Mouse (Mus musculus): ENCODE measurements at regions not wholly inside any gene's neighbourhood (a gene's known extent, or its start where the extent isn't known, plus 50 kb on each side); places are given as distances from the start of the nearest gene placed in this dataset.

GRCm38 (mm10) chr10:53208466-53208865, 129.0 kb upstream of the Pln start:
- DNase-seq = peak; percentile 79
- Histone ChIP-seq H3K27me3 (replicated peaks; ENCODE audit: control insufficient read depth, insufficient read depth, low read length) (no peaks in the 10 kb centered on the region), H3K36me3 (ENCODE audit: control insufficient read depth, insufficient read depth, low read length) (no peaks in the 10 kb centered on the region), H3K4me1 (ENCODE audit: control insufficient read depth, insufficient read depth, low read length) (peaks cover 12% of the 10 kb centered on the region), H3K27ac (ENCODE audit: insufficient read depth, low read depth, low read length) (peak overlapping the region; percentile 85), H3K4me3 (ENCODE audit: insufficient read depth, low read depth, low read length) (no peak overlapping the region)
- TF ChIP-seq CTCF (conservative IDR thresholded peaks at IDR 0.05; ENCODE audit: insufficient read depth, insufficient read length, low read depth, low read length) (no peak), POLR2A (IDR thresholded peaks at IDR 0.05; ENCODE audit: low read depth, low read length) (no peak)
- 48% methylated on average over 3 of the region's 3 CpGs for whole genome bisulfite sequencing

- no peak overlapping the region for H3K4me3 ChIP-seq (ENCODE audit: insufficient read depth, low read depth, low read length)
- peak overlapping the region; percentile 85 for H3K27ac ChIP-seq (ENCODE audit: insufficient read depth, low read depth, low read length)
- peaks cover 12% of the 10 kb centered on the region for H3K4me1 ChIP-seq (ENCODE audit: control insufficient read depth, insufficient read depth, low read length)
- no peaks in the 10 kb centered on the region for H3K27me3 ChIP-seq (replicated peaks; ENCODE audit: control insufficient read depth, insufficient read depth, low read length)
- TF ChIP-seq POLR2A (IDR thresholded peaks at IDR 0.05; ENCODE audit: low read depth, low read length) = no peak
- TF ChIP-seq CTCF (conservative IDR thresholded peaks at IDR 0.05; ENCODE audit: insufficient read depth, insufficient read length, low read depth, low read length) = no peak
- DNase-seq = peak; percentile 68
- H3K36me3 ChIP-seq (ENCODE audit: control insufficient read depth, insufficient read depth, low read length) = no peaks in the 10 kb centered on the region
These were observed 127.6 kb upstream of the Pln start for GRCm38 (mm10) chr10:53209916-53210315.

Measured in kidney, adult 2 months (tissue).